Mouse (Mus musculus) urinary bladder, adult 2 months (tissue): ENCODE results near the gene Mrm2. TPM values are rescaled to one million over a fixed set of nuclear protein-coding genes. Genes with fewer than 3 reads are reported as not detected.

ENCODE experiments used
- DNase-seq: peaks from one replicate; pipeline ENCODE4 v3.0.0; 2022; ENCODE audit warnings: low spot score
- polyA plus RNA-seq: library from polyadenylated mRNA; depleted of rRNA; stranded (reverse); fragments of >200 nt; gene quantifications from 2 replicates; pipeline ENCODE4 v1.2.3, GENCODE M21; 2012

Mrm2 gene
- polyA plus RNA-seq, 1 experiment, result 11.8 TPM

DNA sequence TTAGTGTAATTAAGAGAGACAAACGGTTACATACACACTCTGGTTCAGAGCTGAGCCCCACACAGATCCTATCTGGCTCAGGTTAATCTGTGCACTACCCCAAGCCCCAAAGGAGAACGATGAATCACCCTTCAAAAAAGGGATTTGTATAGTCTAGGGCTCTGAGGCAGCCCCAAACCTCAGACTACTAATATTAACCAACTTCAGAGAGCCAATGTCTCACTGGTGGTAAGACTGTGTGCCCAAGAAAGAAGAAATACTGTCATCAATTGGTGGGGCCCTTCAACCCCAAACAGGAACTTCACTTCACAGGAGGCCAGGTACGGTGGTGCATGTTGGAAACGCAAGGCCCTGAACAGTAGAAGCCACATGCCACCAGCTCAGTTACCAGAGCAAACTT is 13.5 kb upstream of the Mrm2 start:
- DNase-seq, result no peak

GRCm38 (mm10) chr5:140342880-140343279 is 11.2 kb upstream of the Mrm2 start:
- DNase-seq, result no peak

GRCm38 (mm10) chr5:140339836-140340235 is 8.1 kb upstream of the Mrm2 start:
- no peak for DNase-seq

GRCm38 (mm10) chr5:140338779-140339178 is 7.1 kb upstream of the Mrm2 start:
- no peak for DNase-seq

- DNase-seq, result no peak
Observed at GRCm38 (mm10) chr5:140336680-140337079, 5.0 kb upstream of the Mrm2 start.

DNA sequence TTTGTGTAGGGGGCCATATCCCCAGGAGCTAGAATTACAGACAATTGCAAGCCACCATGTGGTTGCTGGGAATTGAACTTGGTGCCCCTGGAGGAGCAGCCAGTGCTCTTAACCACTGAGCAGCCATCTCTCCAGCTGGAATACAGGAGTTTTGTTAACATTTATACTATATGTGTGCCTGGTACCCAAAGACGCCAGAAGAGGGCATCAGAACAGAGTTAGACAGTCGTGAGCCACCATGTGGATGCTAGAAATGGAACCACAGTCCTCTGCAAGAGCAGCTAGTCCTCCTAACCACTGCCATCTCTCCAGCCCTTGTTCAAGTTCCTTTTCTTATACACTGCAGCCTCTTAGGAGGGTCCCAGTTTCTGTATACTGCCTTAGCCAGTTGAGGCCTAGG is 1.9 kb upstream of the Mrm2 start:
- no peak for DNase-seq

- no peak for DNase-seq
Observed at GRCm38 (mm10) chr5:140332519-140332918, 821 bp upstream of the Mrm2 start.

- no peak for DNase-seq
Observed at GRCm38 (mm10) chr5:140324058-140324457, 7.6 kb downstream of the Mrm2 start.

DNA sequence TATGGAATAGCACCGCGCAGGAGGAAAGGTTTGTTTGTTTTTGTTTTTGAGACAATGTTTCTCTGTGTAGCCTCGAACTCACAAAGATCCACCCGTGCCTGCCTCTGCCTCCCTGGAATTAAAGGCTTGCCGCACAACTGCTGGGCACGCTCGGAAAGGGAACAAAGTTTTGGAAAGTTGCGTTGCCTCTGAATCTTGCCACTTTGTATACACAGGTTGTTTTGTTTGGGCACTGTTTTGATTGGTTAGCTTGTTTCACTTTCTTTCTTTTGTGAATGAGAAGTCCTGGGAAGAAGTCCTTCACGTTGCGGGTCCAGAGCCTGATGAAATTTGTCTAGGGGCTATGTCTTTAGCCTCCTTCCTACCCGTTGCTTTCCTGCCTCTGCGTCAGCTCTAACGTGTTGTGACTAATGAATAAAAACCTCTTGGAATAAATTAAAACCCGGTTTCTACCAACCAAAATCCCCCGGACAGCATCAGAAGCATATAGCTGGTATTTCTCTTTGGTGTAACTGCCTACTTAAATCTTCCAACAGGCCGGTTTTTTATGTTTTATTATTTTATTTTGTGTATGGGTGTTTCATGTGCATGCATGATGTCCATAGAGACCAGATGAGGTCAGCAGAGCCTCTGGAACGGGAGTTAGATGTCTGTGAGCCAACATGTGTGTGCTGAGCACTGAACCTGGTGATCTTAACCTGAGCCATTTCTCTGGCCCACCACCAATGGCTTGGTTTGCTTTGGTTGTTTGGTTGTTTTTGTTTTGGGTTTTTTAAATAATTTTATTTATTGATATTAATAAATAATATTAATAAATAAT is 9.7 kb downstream of the Mrm2 start:
- DNase-seq, result no peak

DNA sequence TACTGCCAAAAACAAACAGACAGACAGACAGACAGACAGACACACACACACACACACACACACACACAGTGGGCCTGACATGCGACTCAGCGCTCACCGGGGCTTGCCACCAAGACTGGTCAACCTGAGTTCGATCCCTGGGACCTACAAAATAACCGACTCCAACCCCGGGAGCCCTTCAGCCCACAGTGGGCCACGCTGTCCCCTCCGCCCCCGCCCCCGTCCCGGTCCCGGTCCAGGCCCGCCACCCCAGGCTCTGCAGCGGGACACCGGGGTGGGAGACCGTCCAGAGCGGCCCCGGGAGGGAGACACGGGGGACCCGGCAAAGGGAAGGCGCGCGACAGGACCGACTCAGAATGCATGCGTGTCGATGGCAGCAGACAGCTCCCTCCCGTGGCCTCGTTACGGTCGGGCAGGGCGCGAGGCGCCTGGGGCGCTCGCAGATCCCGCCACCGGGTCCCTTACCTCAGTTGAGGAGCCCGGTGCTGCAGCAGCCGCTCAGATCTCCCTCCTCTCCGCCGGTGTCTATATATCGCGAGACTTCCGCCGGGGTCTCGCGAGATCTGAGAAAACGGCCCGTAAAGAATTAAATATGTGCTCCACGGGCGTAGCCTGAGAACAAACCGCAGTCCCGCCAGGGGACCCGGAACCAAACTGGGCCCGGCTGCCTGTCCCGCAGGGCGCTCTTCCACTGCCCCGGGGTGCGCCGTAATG is 10.5 kb downstream of the Mrm2 start, which contains the start of the genes Mad1l1 and Nudt1:
TSS of gene Mad1l1 (minus strand) at position 511 of the 714 bp plus-strand sequence.
TSS of gene Nudt1 (plus strand) at position 615 of the 714 bp plus-strand sequence.
- DNase-seq, result peak; percentile 88

- no peak for DNase-seq
Observed at GRCm38 (mm10) chr5:140316716-140317115, 15.0 kb downstream of the Mrm2 start.

GRCm38 (mm10) chr5:140307602-140308001 is 24.1 kb downstream of the Mrm2 start:
- no peak for DNase-seq

GRCm38 (mm10) chr5:140306016-140306415 is 25.7 kb downstream of the Mrm2 start:
- DNase-seq, result no peak

DNA sequence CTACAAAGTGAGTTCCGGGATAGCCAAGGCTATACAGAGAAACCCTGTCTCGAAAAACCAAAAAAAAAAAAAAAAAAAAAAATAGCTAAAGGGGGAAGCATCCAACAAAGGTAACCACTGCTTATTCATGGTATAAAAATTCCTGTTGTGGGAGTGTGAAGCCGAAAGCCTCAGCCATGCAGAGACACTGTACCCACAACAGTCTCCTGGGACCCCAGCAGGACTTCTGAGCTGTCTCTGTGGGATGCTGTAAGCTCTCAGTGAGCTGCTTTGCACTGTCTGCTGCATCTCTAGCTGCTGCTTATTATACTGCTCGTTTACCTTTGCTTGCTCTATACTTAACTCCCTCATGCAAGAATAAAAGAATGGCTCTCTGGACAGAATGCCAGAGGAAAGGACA is 33.4 kb downstream of the Mrm2 start:
- DNase-seq, result no peak

- DNase-seq, result no peak
Observed at GRCm38 (mm10) chr5:140292152-140292551, 39.5 kb downstream of the Mrm2 start.

DNA sequence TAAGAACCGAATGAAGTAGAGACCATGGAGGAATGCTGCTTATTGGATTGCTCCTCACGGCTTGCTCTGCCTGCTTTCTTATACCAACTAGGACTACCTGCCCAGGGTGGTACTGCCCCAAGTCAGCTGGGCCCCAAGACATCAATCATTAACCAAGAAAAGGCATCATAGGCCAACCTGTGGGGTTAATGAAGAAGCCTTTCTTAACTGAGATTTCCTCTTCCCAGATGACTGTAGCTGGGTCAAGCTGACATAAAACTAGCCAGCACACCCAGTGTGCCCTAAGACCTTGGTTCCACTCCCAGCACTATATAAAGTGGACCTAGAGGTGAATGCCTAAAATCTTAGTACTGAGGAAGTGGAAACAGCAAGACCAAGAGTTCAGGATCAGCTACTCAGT is 42.5 kb downstream of the Mrm2 start:
- DNase-seq, result no peak

- DNase-seq, result no peak
Observed at GRCm38 (mm10) chr5:140288287-140288686, 43.4 kb downstream of the Mrm2 start.

DNA sequence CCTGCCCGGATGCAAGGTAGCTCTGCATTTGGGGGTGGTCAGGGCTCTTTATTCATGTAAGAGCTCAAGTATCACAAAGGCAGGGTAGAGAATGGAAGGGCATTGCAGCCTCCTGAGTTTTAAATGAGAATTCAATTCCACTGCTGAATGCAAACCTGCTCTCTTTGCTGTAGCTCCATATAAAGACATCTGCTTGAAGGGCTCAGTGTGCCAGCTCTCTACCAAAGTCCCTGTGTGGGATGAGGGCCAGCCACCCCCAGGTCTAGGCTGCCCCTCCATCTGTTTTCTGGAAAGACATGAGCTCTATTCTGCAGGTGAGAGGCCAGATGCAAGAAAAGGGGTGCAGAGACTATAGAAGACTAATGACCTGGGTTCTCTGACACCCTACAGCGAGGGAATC is 46.9 kb downstream of the Mrm2 start:
- no peak for DNase-seq

DNA sequence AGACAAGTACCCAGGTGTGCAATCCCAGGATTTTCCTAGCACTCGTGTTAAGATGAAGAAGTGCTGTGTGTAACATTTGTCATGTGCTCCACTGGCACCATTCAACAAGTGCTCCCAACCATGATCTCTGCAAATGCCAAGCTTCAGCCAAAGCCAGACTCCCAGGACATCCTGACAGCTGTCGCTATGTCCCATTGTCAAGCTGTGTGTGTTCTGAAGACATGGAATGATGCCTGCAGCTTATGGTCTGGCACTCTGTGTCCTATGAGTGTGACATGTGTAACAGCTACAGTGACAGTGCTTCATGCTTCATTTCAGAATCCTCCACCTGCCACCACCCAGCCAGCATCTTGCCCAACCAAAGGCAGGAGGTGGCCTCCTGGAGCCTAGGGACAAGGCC is 47.7 kb downstream of the Mrm2 start:
- DNase-seq, result no peak

- DNase-seq, result no peak
Observed at GRCm38 (mm10) chr5:140282900-140283299, 48.8 kb downstream of the Mrm2 start.

DNA sequence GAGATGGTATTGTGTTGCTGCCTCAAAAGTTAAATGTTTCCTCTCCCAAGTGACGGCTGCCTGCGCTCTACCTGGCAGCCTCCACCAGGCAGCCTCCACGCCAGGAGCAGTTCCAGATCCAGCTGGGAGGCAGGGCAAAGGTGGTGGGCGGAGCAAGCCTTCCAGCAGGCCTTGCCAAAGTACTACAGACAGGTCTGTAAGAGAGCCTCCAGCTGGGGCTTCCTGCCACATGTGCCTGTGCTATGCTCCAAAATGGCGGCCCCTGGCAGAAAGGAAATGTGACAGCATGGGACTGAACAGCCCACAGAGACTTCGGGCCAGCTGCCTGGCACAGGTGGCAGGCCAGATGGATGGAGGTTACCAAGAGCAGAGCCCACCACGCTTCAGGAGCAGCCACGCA is 49.3 kb downstream of the Mrm2 start:
- no peak for DNase-seq

DNA sequence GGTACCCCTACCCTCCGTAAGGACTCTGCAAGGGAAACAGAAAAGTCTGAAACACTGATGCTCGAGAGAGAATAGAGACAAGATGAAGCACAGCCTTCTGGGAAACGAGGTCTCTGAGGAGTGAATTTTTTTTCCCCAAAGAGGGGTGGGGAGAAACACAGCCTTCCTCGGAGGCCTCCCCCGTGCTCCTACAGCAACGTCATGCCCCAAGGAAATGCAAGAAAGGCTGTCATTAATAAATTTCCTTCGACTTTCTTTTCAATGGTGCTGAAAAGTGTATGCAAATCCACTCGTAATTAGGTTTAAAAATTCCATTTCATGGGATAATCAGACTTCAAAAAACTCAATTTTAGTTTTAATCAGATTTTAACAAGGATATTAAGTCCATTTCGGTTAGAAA is 51.5 kb downstream of the Mrm2 start:
- DNase-seq, result no peak
